Mouse (Mus musculus) ovary, postnatal 10 days (tissue): ENCODE measurements around the gene Katnb1.

Experiments
- DNase-seq: peaks from one replicate; pipeline ENCODE4 v3.0.0; 2022; ENCODE audit warnings: low spot score

Katnb1 gene

GRCm38 (mm10) chr8:95141026-95141425 lies 60.0 kb downstream of the Katnb1 start:
- no peak for DNase-seq

- no peak for DNase-seq
These were observed 60.6 kb downstream of the Katnb1 start for GRCm38 (mm10) chr8:95141469-95142074.

GRCm38 (mm10) chr8:95142075-95142831 lies 61.3 kb downstream of the Katnb1 start:
- DNase-seq = peak; percentile 46

- no peak for DNase-seq
These were observed 62.2 kb downstream of the Katnb1 start for GRCm38 (mm10) chr8:95142985-95143804.

- DNase-seq = no peak
These were observed 63.0 kb downstream of the Katnb1 start for GRCm38 (mm10) chr8:95143805-95144630.

GRCm38 (mm10) chr8:95144631-95145015 lies 63.6 kb downstream of the Katnb1 start:
- no peak for DNase-seq

- no peak for DNase-seq
These were observed 65.2 kb downstream of the Katnb1 start for GRCm38 (mm10) chr8:95146044-95146745.

GRCm38 (mm10) chr8:95146846-95147245 lies 65.9 kb downstream of the Katnb1 start:
- no peak for DNase-seq

- no peak for DNase-seq
These were observed 68.4 kb downstream of the Katnb1 start for GRCm38 (mm10) chr8:95149426-95149825.

GRCm38 (mm10) chr8:95150608-95151007 lies 69.6 kb downstream of the Katnb1 start:
- DNase-seq = no peak
